Mouse (Mus musculus) embryonic fibroblast, embryonic 13.5 days (primary cell): ENCODE results near the gene Gm5460.

Source experiments
- CTCF ChIP-seq: IDR thresholded peaks from 2 replicates; pipeline ENCODE4 v1.5.1; 2011; ENCODE audit warnings: mild to moderate bottlenecking, control low read depth, low read length, moderate library complexity, borderline replicate concordance; ENCODE audit not compliant: insufficient read depth
- POLR2A ChIP-seq: IDR thresholded peaks from 2 replicates; pipeline ENCODE4 v1.6.1; 2011; ENCODE audit warnings: low read depth, mild to moderate bottlenecking, control low read depth, low read length, moderate library complexity

DNA sequence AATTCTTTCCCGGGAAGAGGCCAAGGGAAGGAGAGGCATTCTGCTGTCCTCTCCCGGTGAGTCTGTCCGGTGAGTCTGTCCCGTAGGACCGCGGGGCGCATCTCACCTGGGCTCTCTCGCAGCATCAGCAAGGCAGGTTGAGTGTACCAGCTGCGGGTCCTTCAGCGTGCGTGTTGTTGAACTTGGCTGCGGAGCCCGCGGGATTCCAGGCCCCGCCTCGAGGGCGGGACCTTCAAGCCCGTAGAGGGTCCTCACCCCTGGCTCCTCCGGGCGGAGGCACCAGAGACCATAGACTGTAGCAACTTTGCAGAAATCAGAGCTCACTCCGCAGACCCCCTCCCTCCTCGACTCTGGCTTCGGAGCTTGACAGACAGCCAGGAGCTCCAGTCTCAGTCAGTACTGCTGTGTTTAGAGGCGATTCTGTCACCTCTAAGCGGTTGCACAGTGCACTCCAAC, 37.9 kb upstream of the Gm5460 start, which contains the start of gene Zfp488:
- TF ChIP-seq POLR2A (no peak), CTCF (no peak)
